Mouse (Mus musculus) monocyte, adult 5-6 weeks (primary cell): ENCODE results near the gene Bloc1s4. TPM values are rescaled to one million over a fixed set of nuclear protein-coding genes. Genes with fewer than 3 reads are reported as not detected.

Source experiments
- total RNA-seq: library from RNA; stranded (forward); fragments of 200-1000, 200-491, 200-594 nt; gene quantifications from 3 replicates; pipeline ENCODE4 v1.2.3, GENCODE M21; 2017

The Bloc1s4 gene
- total RNA-seq, 1 experiment from 2014 or later, result 29.6 TPM

Other genes starting within 250 kb of the Bloc1s4 start
- gene Tbc1d14, start 155.4 kb downstream of the Bloc1s4 start, total RNA-seq, result 13.0 to 38.8 TPM (median 18.7 TPM) in 3 replicates
- gene D5Ertd579e, start 52.6 kb downstream of the Bloc1s4 start, total RNA-seq, result 47.6 to 61.5 TPM (median 57.5 TPM) in 3 replicates
- 214 to 260 TPM (median 240 TPM) in 3 replicates for gene Mrfap1, start 48.1 kb upstream of the Bloc1s4 start, total RNA-seq
- 13.3 to 21.5 TPM (median 20.8 TPM) in 3 replicates for gene Man2b2, start 82.0 kb upstream of the Bloc1s4 start, total RNA-seq
- gene Ppp2r2c, start 119.9 kb upstream of the Bloc1s4 start, total RNA-seq, result 0.10 TPM in 1 of 3 replicates, not detected in the others
- 1.2 to 2.3 TPM (median 2.1 TPM) in 3 replicates for gene Wfs1, start 240.6 kb upstream of the Bloc1s4 start, total RNA-seq